Mouse (Mus musculus) forebrain, postnatal 0 days (tissue): ENCODE measurements around the gene Olfr214. TPM values are rescaled to one million over a fixed set of nuclear protein-coding genes. Genes with fewer than 3 reads are reported as not detected.
"Not testable (repeated sequence)": the region's sequence is repeated elsewhere in the genome, so short reads cannot be mapped to it uniquely, and the experiment has no call there.

Experiments
- ATAC-seq: fragments of 200-750 bp; cut with Nextera tagmentation; 2 replicates; pipeline ENCODE4 v1.8.0; 2017; ENCODE audit warnings: mild to moderate bottlenecking, moderate library complexity
- DNase-seq: peaks from one replicate; pipeline ENCODE4 v3.0.0-alpha.2; 2015
- H3K27ac ChIP-seq: fragments of 300-500 bp; sonication (generic); 2 replicates; pipeline ENCODE4 v1.5.1; 2014; ENCODE audit warnings: low read depth, mild to moderate bottlenecking, antibody characterized with exemption, low read length, moderate library complexity, mixed read lengths
- H3K27me3 ChIP-seq: fragments of 300-500 bp; sonication (generic); 2 replicates; pipeline ENCODE4 v1.6.1; 2014; ENCODE audit warnings: mild to moderate bottlenecking, low read length, mixed read lengths; ENCODE audit not compliant: insufficient read depth
- H3K36me3 ChIP-seq: fragments of 300-500 bp; sonication (generic); 2 replicates; pipeline ENCODE4 v1.6.1; 2014; ENCODE audit warnings: mild to moderate bottlenecking, moderate library complexity; ENCODE audit not compliant: insufficient read depth
- H3K4me1 ChIP-seq: fragments of 300-500 bp; sonication (generic); 2 replicates; pipeline ENCODE4 v1.6.1; 2014; ENCODE audit warnings: antibody characterized with exemption; ENCODE audit not compliant: insufficient read depth
- H3K4me2 ChIP-seq: fragments of 300-500 bp; sonication (generic); 2 replicates; pipeline ENCODE4 v1.6.1; 2014; ENCODE audit warnings: low read depth, mild to moderate bottlenecking, moderate library complexity
- H3K4me3 ChIP-seq: fragments of 300-500 bp; sonication (generic); 2 replicates; pipeline ENCODE4 v1.5.1; 2014; ENCODE audit warnings: low read depth, low read length, mixed read lengths
- H3K9ac ChIP-seq: fragments of 300-500 bp; sonication (generic); 2 replicates; pipeline ENCODE4 v1.6.1; 2014; ENCODE audit warnings: mild to moderate bottlenecking
- H3K9me3 ChIP-seq: fragments of 300-500 bp; sonication (generic); 2 replicates; pipeline ENCODE4 v1.6.1; 2016; ENCODE audit warnings: low read length
- CTCF ChIP-seq: sonication (generic); IDR thresholded peaks from 2 replicates; pipeline ENCODE4 v1.5.1; 2016; ENCODE audit warnings: antibody characterized with exemption, control low read depth, low read depth
- WGBS: fragments of 180-500 bp; shearing (Covaris S2); extraction: QIAGEN DNeasy Blood & Tissue Kit; methylation state at CpG from one replicate; pipeline ENCODE4 v1.1.7; 2014; 5-methylcytosine and 5-hydroxymethylcytosine counted together
- polyA plus RNA-seq: library from polyadenylated mRNA; unstranded; fragments of >200 nt; fragmentation: Nextera tagmentation; extraction: Ambion mirVana; gene quantifications from 2 replicates; pipeline ENCODE4 v1.2.1, GENCODE M21; 2015
- total RNA-seq: library from RNA; depleted of rRNA; stranded (reverse); fragments of >200 nt; gene quantifications from 2 replicates; pipeline ENCODE4 v1.2.3, GENCODE M21; 2014; rRNA removed

The Olfr214 gene
- total RNA-seq (not detected in 2 replicates), polyA plus RNA-seq (not detected in 2 replicates)

- no peak within 1 kb of the TSS for H3K4me3 ChIP-seq
- H3K4me1 ChIP-seq: no peaks in the 10 kb centered on the region
- H3K27me3 ChIP-seq: no peaks in the 10 kb centered on the region
- H3K27ac ChIP-seq: no peak within 1 kb of the TSS
- TF ChIP-seq CTCF: no peak
- no peak within 1 kb of the TSS for H3K4me2 ChIP-seq
- H3K9me3 ChIP-seq: no peaks in the 10 kb centered on the region
- 70% methylated on average over 1 of the region's 1 CpGs for WGBS
- ATAC-seq: no peak
- no peaks in the 10 kb centered on the region for H3K36me3 ChIP-seq
- H3K9ac ChIP-seq: no peak within 1 kb of the TSS
- DNase-seq: no peak
Observed at GRCm38 (mm10) chr6:116553935-116554334, at the start of gene Olfr214. TSS of gene Olfr214 (plus strand) at chr6:116554235.

- not testable (repeated sequence) for H3K4me1 ChIP-seq, H3K4me2 ChIP-seq, H3K4me3 ChIP-seq, H3K27me3 ChIP-seq, DNase-seq, H3K9me3 ChIP-seq, H3K36me3 ChIP-seq, H3K27ac ChIP-seq, H3K9ac ChIP-seq, ATAC-seq
- WGBS: 89% methylated on average over 19 of the region's 20 CpGs
Observed at GRCm38 (mm10) chr6:116506302-116507003, 47.6 kb upstream of the Olfr214 start, which contains the start of gene Olfr212. TSS of gene Olfr212 (plus strand) at chr6:116506516.

DNA sequence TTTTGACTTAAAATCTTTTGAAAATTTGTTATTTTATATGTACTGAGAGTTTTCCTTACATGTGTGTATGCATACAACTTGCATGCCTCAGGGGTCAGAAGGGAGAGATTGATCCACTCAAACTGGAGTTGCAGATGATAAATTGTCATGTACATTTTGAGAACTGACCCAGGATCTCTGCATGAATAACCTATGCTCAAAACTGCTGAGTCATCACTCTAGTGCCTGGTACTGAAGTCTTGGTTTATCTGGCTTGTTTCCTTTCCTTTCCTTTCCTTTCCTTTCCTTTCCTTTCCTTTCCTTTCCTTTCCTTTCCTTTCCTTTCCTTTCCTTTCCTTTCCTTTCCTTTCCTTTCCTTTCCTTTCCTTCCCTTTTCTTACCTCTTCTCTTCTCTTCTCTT lies 39.2 kb upstream of the Olfr214 start:
- H3K9ac ChIP-seq: no peak overlapping the region
- DNase-seq: no peak
- no peaks in the 10 kb centered on the region for H3K36me3 ChIP-seq
- no peak overlapping the region for H3K4me3 ChIP-seq
- ATAC-seq: no peak
- no peaks in the 10 kb centered on the region for H3K9me3 ChIP-seq
- no peak overlapping the region for H3K4me2 ChIP-seq
- no peak for TF ChIP-seq CTCF
- H3K27ac ChIP-seq: no peak overlapping the region
- H3K4me1 ChIP-seq: no peaks in the 10 kb centered on the region
- no peaks in the 10 kb centered on the region for H3K27me3 ChIP-seq

DNA sequence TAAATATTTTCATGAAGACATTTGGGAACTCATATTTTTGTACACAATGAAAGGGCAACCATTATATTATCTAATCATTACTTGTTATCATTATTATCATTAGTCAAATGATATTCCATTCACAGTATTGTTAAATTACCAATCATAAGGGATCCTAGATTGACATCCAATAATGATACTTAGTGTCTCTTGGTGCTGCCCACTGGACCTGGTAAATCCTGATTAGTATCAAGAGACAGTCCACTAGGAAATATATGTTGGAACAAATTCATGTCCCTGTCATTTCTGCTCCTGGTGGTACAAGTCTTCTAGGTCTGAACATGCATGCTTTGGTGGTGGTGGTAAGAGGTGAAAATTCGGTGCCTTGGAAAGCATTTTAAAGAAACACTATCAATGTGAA lies 15.9 kb upstream of the Olfr214 start, which contains the start of gene Olfr213:
Gene Olfr213, plus strand, starts transcription at position 301 of the 400 bp plus-strand sequence.
- no peaks in the 10 kb centered on the region for H3K4me1 ChIP-seq
- TF ChIP-seq CTCF: no peak
- H3K27ac ChIP-seq: no peak within 1 kb of the TSS
- no peak within 1 kb of the TSS for H3K9ac ChIP-seq
- H3K36me3 ChIP-seq: no peaks in the 10 kb centered on the region
- DNase-seq (no peak), ATAC-seq (no peak)
- H3K27me3 ChIP-seq: no peaks in the 10 kb centered on the region
- H3K4me2 ChIP-seq: no peak within 1 kb of the TSS
- H3K4me3 ChIP-seq: no peak within 1 kb of the TSS
- no peaks in the 10 kb centered on the region for H3K9me3 ChIP-seq
- 96% methylated on average over 1 of the region's 1 CpGs for WGBS

DNA sequence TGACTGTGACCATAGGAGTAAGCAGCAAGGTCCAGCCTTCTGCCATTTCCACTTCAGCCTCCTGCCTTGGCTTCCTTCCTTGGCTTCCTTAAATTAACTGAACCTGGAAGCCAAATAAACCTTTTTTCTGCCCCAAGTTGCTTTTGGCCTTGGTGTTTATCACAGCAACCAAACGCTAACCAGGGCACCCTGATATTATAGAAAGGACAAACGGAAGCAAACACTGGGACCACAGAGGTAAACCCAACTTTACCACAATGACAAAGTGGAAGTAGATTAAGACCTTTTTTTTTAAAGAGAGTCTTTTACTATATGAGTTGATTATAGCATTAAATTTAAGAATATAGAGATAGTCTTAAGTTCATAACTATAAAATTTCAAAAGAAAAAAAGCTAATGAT lies 11.5 kb upstream of the Olfr214 start:
- no peak for ATAC-seq
- no peak for TF ChIP-seq CTCF
- Histone ChIP-seq H3K9ac (no peak overlapping the region), H3K4me3 (no peak overlapping the region), H3K27me3 (no peaks in the 10 kb centered on the region), H3K4me1 (no peaks in the 10 kb centered on the region), H3K36me3 (no peaks in the 10 kb centered on the region), H3K27ac (no peak overlapping the region), H3K4me2 (no peak overlapping the region), H3K9me3 (no peaks in the 10 kb centered on the region)
- 91% methylated on average over 2 of the region's 2 CpGs for WGBS
- no peak for DNase-seq

DNA sequence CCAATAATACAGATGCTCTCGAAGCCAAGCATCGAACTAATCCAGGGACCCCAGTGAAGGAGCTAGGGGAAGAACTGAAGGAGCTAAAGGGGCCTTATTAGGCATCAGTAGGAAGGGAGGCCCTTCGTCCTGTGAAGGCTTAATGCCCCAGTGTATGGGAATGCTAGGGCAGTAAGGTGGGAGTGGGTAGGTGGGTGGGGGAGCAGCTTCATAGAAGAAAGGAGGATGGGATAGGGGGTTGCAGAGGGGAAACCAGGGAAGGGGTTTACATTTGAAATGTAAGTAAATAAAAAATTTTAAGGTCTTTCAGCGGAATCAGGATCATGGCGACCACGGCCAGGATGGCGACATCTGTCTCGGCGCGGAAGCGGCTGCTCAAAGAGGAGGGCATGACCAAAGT lies 3.2 kb upstream of the Olfr214 start, which contains the start of gene Gm5580:
Gene Gm5580, plus strand, starts transcription at position 301 of the 400 bp plus-strand sequence.
- H3K27ac ChIP-seq, H3K4me2 ChIP-seq, ATAC-seq, H3K27me3 ChIP-seq, H3K9ac ChIP-seq, H3K4me3 ChIP-seq, H3K36me3 ChIP-seq, H3K4me1 ChIP-seq, H3K9me3 ChIP-seq, DNase-seq: not testable (repeated sequence)
- WGBS: 94% methylated on average over 11 of the region's 11 CpGs

GRCm38 (mm10) chr6:116554952-116555351 lies 917 bp downstream of the Olfr214 start:
- H3K9ac ChIP-seq: no peak overlapping the region
- ATAC-seq (no peak), DNase-seq (no peak)
- no peaks in the 10 kb centered on the region for H3K36me3 ChIP-seq
- H3K4me1 ChIP-seq: no peaks in the 10 kb centered on the region
- no peaks in the 10 kb centered on the region for H3K27me3 ChIP-seq
- H3K4me2 ChIP-seq: no peak overlapping the region
- H3K27ac ChIP-seq: no peak overlapping the region
- H3K9me3 ChIP-seq: no peaks in the 10 kb centered on the region
- WGBS: 81% methylated on average over 3 of the region's 3 CpGs
- H3K4me3 ChIP-seq: no peak overlapping the region
- no peak for TF ChIP-seq CTCF
